Mouse (Mus musculus) ZHBTc4 (cell line): Measurements from ENCODE around the gene Cdc20.

Source experiments
- DNase-seq: peaks from one replicate; pipeline ENCODE4 v3.0.0-alpha.2; 2011; ENCODE audit warnings: low read depth, low spot score

Cdc20 gene

GRCm38 (mm10) chr4:118436820-118437603 is at the start of gene Cdc20:
Cdc20 (minus strand) TSS chr4:118437352.
- peak; percentile 99 for DNase-seq

GRCm38 (mm10) chr4:118476773-118477530 is 39.8 kb upstream of the Cdc20 start:
- no peak for DNase-seq

- no peak for DNase-seq
Observed at GRCm38 (mm10) chr4:118472687-118473086, 35.5 kb upstream of the Cdc20 start.

- no peak for DNase-seq
Observed at GRCm38 (mm10) chr4:118471281-118471680, 34.1 kb upstream of the Cdc20 start.

GRCm38 (mm10) chr4:118465697-118466163 is 28.6 kb upstream of the Cdc20 start:
- DNase-seq = no peak

- no peak for DNase-seq
Observed at GRCm38 (mm10) chr4:118464956-118465355, 27.8 kb upstream of the Cdc20 start.

GRCm38 (mm10) chr4:118457345-118457975 is 20.3 kb upstream of the Cdc20 start, which contains the start of gene Mpl:
Mpl (minus strand) TSS chr4:118457513.
- no peak for DNase-seq

- peak; percentile 27 for DNase-seq
Observed at GRCm38 (mm10) chr4:118446415-118447153, 9.4 kb upstream of the Cdc20 start.

- DNase-seq = peak; percentile 69
Observed at GRCm38 (mm10) chr4:118445781-118446414, 8.7 kb upstream of the Cdc20 start.

GRCm38 (mm10) chr4:118445088-118445487 is 7.9 kb upstream of the Cdc20 start:
- DNase-seq = peak; percentile 34

- peak; percentile 85 for DNase-seq
Observed at GRCm38 (mm10) chr4:118437829-118438253, 689 bp upstream of the Cdc20 start.

GRCm38 (mm10) chr4:118432332-118432731 is 4.8 kb downstream of the Cdc20 start:
- no peak for DNase-seq

GRCm38 (mm10) chr4:118429215-118429895 is 7.8 kb downstream of the Cdc20 start:
- no peak for DNase-seq

- no peak for DNase-seq
Observed at GRCm38 (mm10) chr4:118428531-118429214, 8.5 kb downstream of the Cdc20 start.

- DNase-seq = peak; percentile 89
Observed at GRCm38 (mm10) chr4:118427768-118428451, 9.2 kb downstream of the Cdc20 start, which contains the start of gene Elovl1. Elovl1 (plus strand) TSS chr4:118428093.

- peak; percentile 23 for DNase-seq
Observed at GRCm38 (mm10) chr4:118427415-118427767, 9.8 kb downstream of the Cdc20 start.

GRCm38 (mm10) chr4:118425374-118425773 is 11.8 kb downstream of the Cdc20 start:
- no peak for DNase-seq

- no peak for DNase-seq
Observed at GRCm38 (mm10) chr4:118424541-118425160, 12.5 kb downstream of the Cdc20 start.

- DNase-seq = no peak
Observed at GRCm38 (mm10) chr4:118421384-118421783, 15.8 kb downstream of the Cdc20 start.
